Mouse (Mus musculus) G1E (cell line): ENCODE measurements around the gene Adarb2.

Source experiments
- CTCF ChIP-seq: IDR thresholded peaks from 2 replicates; pipeline ENCODE4 v1.5.1; 2012; ENCODE audit warnings: low read depth, low read length, inconsistent platforms, mixed read lengths
- POLR2AphosphoS5 ChIP-seq: IDR thresholded peaks from 2 replicates; pipeline ENCODE4 v1.6.1; 2012; ENCODE audit warnings: low read depth, low read length, inconsistent platforms; ENCODE audit not compliant: insufficient replicate concordance

GRCm38 (mm10) chr13:8729972-8730645, 527.4 kb downstream of the Adarb2 start:
- TF ChIP-seq CTCF (no peak), POLR2AphosphoS5 (no peak)
